Mouse (Mus musculus) midbrain, postnatal 0 days (tissue): ENCODE data around the gene Tpra1. TPM values are rescaled to one million over a fixed set of nuclear protein-coding genes. Genes with fewer than 3 reads are reported as not detected.

Experiments
- ATAC-seq: fragments of 200-750 bp; cut with Nextera tagmentation; 2 replicates; pipeline ENCODE4 v1.8.0; 2017; ENCODE audit warnings: moderate number of reproducible peaks, mild to moderate bottlenecking, moderate TSS enrichment, moderate library complexity; ENCODE audit not compliant: low FRiP score
- DNase-seq: peaks from one replicate; pipeline ENCODE4 v3.0.0-alpha.2; 2015; ENCODE audit warnings: low spot score
- H3K27ac ChIP-seq: fragments of 300-500 bp; sonication (generic); 2 replicates; pipeline ENCODE4 v1.5.1; 2014; ENCODE audit warnings: low read depth, mild to moderate bottlenecking, low read length, mixed read lengths
- H3K27me3 ChIP-seq: fragments of 300-500 bp; sonication (generic); 2 replicates; pipeline ENCODE4 v1.6.1; 2014; ENCODE audit warnings: low read length, control low read depth, mixed read lengths; ENCODE audit not compliant: insufficient read depth
- H3K36me3 ChIP-seq: fragments of 300-500 bp; sonication (generic); 2 replicates; pipeline ENCODE4 v1.6.1; 2014; ENCODE audit warnings: low read length, control low read depth, mixed read lengths; ENCODE audit not compliant: insufficient read depth
- H3K4me1 ChIP-seq: fragments of 300-500 bp; sonication (generic); 2 replicates; pipeline ENCODE4 v1.6.1; 2014; ENCODE audit warnings: mild to moderate bottlenecking, control low read depth, antibody characterized with exemption, low read length, mixed read lengths; ENCODE audit not compliant: insufficient read depth
- H3K4me2 ChIP-seq: fragments of 300-500 bp; sonication (generic); 2 replicates; pipeline ENCODE4 v1.6.1; 2014; ENCODE audit warnings: low read depth, mild to moderate bottlenecking, low read length, mixed read lengths; ENCODE audit not compliant: poor library complexity, severe bottlenecking
- H3K4me3 ChIP-seq: fragments of 300-500 bp; sonication (generic); 2 replicates; pipeline ENCODE4 v1.5.1; 2014; ENCODE audit warnings: low read depth, mild to moderate bottlenecking, low read length, moderate library complexity
- H3K9ac ChIP-seq: fragments of 300-500 bp; sonication (generic); replicated peaks from 2 replicates; pipeline ENCODE4 v1.6.1; 2014; ENCODE audit warnings: mild to moderate bottlenecking, low read length, moderate library complexity, mixed read lengths; ENCODE audit not compliant: poor library complexity, severe bottlenecking
- H3K9me3 ChIP-seq: fragments of 300-500 bp; sonication (generic); 2 replicates; pipeline ENCODE4 v1.6.1; 2016; ENCODE audit warnings: low read length, control low read depth
- CTCF ChIP-seq: IDR thresholded peaks from 2 replicates; pipeline ENCODE4 v1.5.1; 2016; ENCODE audit warnings: antibody characterized with exemption, mild to moderate bottlenecking
- WGBS: fragments of 180-500 bp; shearing (Covaris S2); extraction: QIAGEN DNeasy Blood & Tissue Kit; methylation state at CpG from one replicate; pipeline ENCODE4 v1.1.7; 2014; 5-methylcytosine and 5-hydroxymethylcytosine counted together
- polyA plus RNA-seq: library from polyadenylated mRNA; unstranded; fragments of >200 nt; fragmentation: Nextera tagmentation; extraction: Ambion mirVana; gene quantifications from 2 replicates; pipeline ENCODE4 v1.2.1, GENCODE M21; 2015
- total RNA-seq: library from RNA; depleted of rRNA; stranded (reverse); fragments of >200 nt; gene quantifications from 2 replicates; pipeline ENCODE4 v1.2.3, GENCODE M21; 2014

Tpra1 gene
- total and polyA plus RNA-seq, 2 experiments from 2014 or later = 52.7 to 69.7 TPM

DNA sequence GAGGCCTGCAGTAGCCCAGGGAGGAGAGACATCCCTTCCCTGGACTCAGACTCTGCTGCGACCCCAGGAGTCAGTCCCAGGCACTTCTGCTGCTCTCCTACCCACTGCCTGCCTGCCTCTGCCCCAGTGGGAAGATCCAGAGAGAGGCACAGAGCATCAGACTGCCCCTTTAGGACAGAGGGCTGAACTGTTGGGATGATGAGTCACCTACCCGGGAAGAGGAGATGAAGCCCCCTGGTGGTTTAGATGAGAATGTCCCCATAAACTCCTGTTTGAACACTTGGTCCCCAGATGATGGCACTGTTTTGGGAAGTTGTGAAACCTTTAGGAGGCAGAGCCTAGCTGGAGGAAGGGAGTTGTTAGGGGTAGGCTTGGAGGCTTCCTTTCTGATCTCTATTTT is 41.1 kb upstream of the Tpra1 start:
- Histone ChIP-seq H3K4me1 (no peaks in the 10 kb centered on the region), H3K4me3 (no peak overlapping the region), H3K27ac (no peak overlapping the region), H3K36me3 (peaks cover 50% of the 10 kb centered on the region), H3K9ac (no peak overlapping the region), H3K4me2 (no peak overlapping the region), H3K27me3 (no peaks in the 10 kb centered on the region), H3K9me3 (no peaks in the 10 kb centered on the region)
- 17% methylated on average over 2 of the region's 2 CpGs for WGBS
- DNase-seq = peak; percentile 79
- ATAC-seq = 0 out of 2 replicates have a peak, but pooled peaks have one; percentile 58
- TF ChIP-seq CTCF = peak; percentile 82

DNA sequence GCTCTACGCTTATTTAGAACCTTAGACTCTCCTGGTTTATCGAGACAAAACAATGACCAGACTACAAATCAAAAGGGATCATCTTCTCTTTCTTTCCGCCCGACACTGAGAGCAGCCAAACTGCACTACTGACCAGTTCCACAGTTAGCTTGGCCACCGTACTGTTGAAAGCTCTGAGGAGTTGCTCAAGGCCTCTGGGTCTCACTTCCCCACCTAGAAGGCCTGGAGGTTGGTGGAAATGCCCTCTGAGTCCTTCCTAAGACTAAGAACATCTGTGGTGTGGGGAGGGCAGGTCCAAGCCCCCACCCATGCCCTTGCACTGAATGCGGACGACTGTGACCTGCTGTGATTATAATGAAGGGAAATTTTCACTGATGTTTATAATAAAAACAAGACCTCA is 36.3 kb upstream of the Tpra1 start:
- WGBS = 75% methylated on average over 7 of the region's 7 CpGs
- H3K27me3 ChIP-seq = no peaks in the 10 kb centered on the region
- H3K36me3 ChIP-seq = peaks cover 29% of the 10 kb centered on the region
- no peak for TF ChIP-seq CTCF
- no peak for ATAC-seq
- DNase-seq = no peak
- no peak overlapping the region for H3K9ac ChIP-seq
- no peaks in the 10 kb centered on the region for H3K9me3 ChIP-seq
- no peak overlapping the region for H3K27ac ChIP-seq
- H3K4me2 ChIP-seq = no peak overlapping the region
- H3K4me1 ChIP-seq = no peaks in the 10 kb centered on the region; the same call in 1 of the 2 replicates
- H3K4me3 ChIP-seq = no peak overlapping the region

DNA sequence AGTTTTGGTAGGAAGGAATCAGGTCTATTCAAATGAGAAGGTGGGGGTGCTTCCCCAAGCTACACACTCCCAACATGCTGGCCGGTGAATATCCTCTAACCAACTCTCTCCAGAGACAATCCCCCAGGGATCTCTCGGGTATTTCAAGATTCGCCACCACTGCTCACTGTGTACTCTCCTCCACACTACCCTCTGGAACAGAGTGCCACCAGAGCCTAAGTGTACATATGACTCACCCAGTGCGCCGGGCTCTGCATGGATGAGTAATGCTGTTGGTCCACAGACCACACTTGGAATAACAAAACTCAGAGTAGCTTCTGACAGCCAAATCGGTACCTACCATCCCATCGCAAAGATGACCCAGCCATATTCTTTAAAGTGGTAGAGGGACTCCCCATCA is 32.6 kb upstream of the Tpra1 start:
- WGBS = 88% methylated on average over 7 of the region's 7 CpGs
- no peaks in the 10 kb centered on the region for H3K27me3 ChIP-seq
- peaks cover 11% of the 10 kb centered on the region for H3K36me3 ChIP-seq
- H3K9me3 ChIP-seq = no peaks in the 10 kb centered on the region
- no peak overlapping the region for H3K27ac ChIP-seq
- H3K4me3 ChIP-seq = no peak overlapping the region
- no peak for DNase-seq
- no peak overlapping the region for H3K4me2 ChIP-seq
- no peak overlapping the region for H3K9ac ChIP-seq
- H3K4me1 ChIP-seq = peaks cover 6% of the 10 kb centered on the region; the same call in 1 of the 2 replicates
- no peak for ATAC-seq
- no peak for TF ChIP-seq CTCF

DNA sequence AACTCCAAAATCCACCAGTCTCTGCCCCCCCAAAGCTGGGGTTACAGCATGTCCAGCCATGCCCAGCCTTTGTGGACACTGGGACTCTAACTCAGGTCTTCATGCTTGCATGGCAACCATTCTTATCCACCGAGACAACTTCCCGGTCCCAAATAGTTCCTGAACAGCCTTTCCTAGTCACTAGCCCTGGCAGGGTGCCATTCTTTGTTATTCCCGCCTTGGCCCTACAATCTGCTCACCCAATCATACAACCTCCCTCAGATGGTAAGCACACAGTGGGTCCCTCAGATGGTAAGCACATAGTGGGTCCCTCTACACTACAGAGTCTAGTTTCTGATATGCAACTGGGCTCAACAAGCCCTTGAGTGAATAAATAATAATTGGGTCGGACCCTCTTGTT is 31.5 kb upstream of the Tpra1 start:
- Histone ChIP-seq H3K4me2 (0 out of 2 replicates have a peak overlapping the region, but pooled peaks have one; percentile 92), H3K9ac (no peak overlapping the region), H3K4me1 (peaks cover 6% of the 10 kb centered on the region; the same call in 1 of the 2 replicates), H3K36me3 (peaks cover 3% of the 10 kb centered on the region; the same call in 1 of the 2 replicates), H3K27ac (no peak overlapping the region), H3K27me3 (no peaks in the 10 kb centered on the region), H3K4me3 (no peak overlapping the region), H3K9me3 (no peaks in the 10 kb centered on the region)
- 48% methylated on average over 4 of the region's 4 CpGs for WGBS
- ATAC-seq (no peak), DNase-seq (peak; percentile 31)
- no peak for TF ChIP-seq CTCF

DNA sequence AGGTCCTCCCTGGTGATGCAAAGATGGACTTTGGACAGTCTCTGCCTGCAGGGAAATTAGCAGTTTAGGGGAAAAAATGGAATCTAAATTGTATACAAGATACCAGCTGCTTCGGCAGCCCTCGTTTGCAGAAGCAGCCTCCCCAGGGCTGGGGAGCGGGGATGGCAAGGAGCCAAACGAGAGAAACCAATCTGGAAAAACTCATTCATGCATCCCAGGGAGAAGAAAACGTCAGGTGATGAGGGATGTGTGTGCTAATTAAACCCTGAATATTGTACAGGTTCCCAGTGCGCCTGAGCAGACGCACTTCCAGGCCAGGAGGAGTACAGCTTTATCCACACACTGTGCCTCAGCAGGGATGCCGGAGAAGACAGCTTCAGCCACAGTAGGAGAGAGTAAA is 30.5 kb upstream of the Tpra1 start:
- Histone ChIP-seq H3K9me3 (no peaks in the 10 kb centered on the region), H3K36me3 (peaks cover under 1% of the 10 kb centered on the region; the same call in 1 of the 2 replicates), H3K9ac (no peak overlapping the region), H3K27me3 (no peaks in the 10 kb centered on the region), H3K4me3 (peak overlapping the region; percentile 1; the same call in 1 of the 2 replicates), H3K4me1 (peaks cover 6% of the 10 kb centered on the region; the same call in 1 of the 2 replicates), H3K27ac (no peak overlapping the region), H3K4me2 (peak overlapping the region; percentile 92)
- DNase-seq (peak; percentile 74), ATAC-seq (no peak)
- WGBS = 24% methylated on average over 8 of the region's 8 CpGs
- no peak for TF ChIP-seq CTCF

DNA sequence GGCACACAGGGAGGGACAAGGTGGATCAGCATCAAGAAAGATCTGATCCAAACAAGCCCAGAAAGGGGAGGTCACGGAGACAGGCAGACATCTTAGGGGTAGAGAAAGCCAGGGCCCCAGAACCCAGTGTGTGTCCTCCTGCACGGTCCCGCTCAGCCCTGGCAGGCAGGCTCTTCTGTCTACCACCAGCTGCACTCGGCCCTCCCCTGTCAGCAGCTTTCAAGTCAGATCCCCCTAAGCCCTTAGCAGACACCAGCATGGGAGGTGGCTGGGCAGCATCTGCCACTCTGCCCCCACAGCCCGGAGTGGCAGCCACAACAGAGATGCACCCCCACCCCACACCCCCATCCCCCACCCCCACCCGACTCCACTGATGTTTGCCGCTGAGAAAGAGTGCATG is 29.2 kb upstream of the Tpra1 start:
- H3K4me2 ChIP-seq = peak overlapping the region; percentile 92
- no peak for TF ChIP-seq CTCF

More for the DNA sequence above, 29.2 kb upstream of the Tpra1 start:
- Histone ChIP-seq H3K9me3 (no peaks in the 10 kb centered on the region), H3K27ac (no peak overlapping the region), H3K27me3 (no peaks in the 10 kb centered on the region), H3K9ac (peak overlapping the region; percentile 95), H3K4me1 (0 out of 2 replicates have a peak, but pooled peaks cover 6% of the 10 kb centered on the region), H3K4me3 (peak overlapping the region; percentile 80), H3K36me3 (no peaks in the 10 kb centered on the region)
- DNase-seq (peak; percentile 43), ATAC-seq (no peak)
- WGBS = 7% methylated on average over 7 of the region's 7 CpGs
